Mouse (Mus musculus) ES-Bruce4 (cell line): ENCODE data around the gene 1700010B08Rik. TPM values are rescaled to one million over a fixed set of nuclear protein-coding genes. Genes with fewer than 3 reads are reported as not detected.
"Not testable (repeated sequence)": the region's sequence is repeated elsewhere in the genome, so short reads cannot be mapped to it uniquely, and the experiment has no call there.

Source experiments
- H3K27ac ChIP-seq: 2 replicates; pipeline ENCODE4 v1.5.1; 2012; ENCODE audit warnings: low read length, inconsistent platforms; ENCODE audit not compliant: insufficient read depth
- H3K27me3 ChIP-seq: 2 replicates; pipeline ENCODE4 v1.6.1; 2012; ENCODE audit warnings: mild to moderate bottlenecking, low read length, inconsistent platforms; ENCODE audit not compliant: control insufficient read depth, poor library complexity, insufficient read depth, severe bottlenecking
- H3K36me3 ChIP-seq: 2 replicates; pipeline ENCODE4 v1.6.1; 2012; ENCODE audit warnings: inconsistent platforms, mild to moderate bottlenecking, low read length, moderate library complexity; ENCODE audit not compliant: control insufficient read depth, poor library complexity, insufficient read depth, severe bottlenecking
- H3K4me1 ChIP-seq: one replicate; pipeline ENCODE4 v1.8.1; 2011; ENCODE audit warnings: low read length; ENCODE audit not compliant: control insufficient read depth, insufficient read depth
- H3K4me3 ChIP-seq: 2 replicates; pipeline ENCODE4 v1.5.1; 2011; ENCODE audit warnings: low read depth, mild to moderate bottlenecking, low read length
- H3K9ac ChIP-seq: 2 replicates; pipeline ENCODE4 v1.6.1; 2012; ENCODE audit warnings: low read depth, mild to moderate bottlenecking, inconsistent platforms; ENCODE audit not compliant: poor library complexity, severe bottlenecking
- H3K9me3 ChIP-seq: replicated peaks from 2 replicates; pipeline ENCODE4 v1.6.1; 2012; ENCODE audit warnings: mild to moderate bottlenecking, low read length, inconsistent platforms; ENCODE audit not compliant: control insufficient read depth, poor library complexity, insufficient read depth, severe bottlenecking
- CTCF ChIP-seq: IDR thresholded peaks from one replicate; pipeline ENCODE4 v1.8.1; 2011; ENCODE audit warnings: low read depth, low read length
- EP300 ChIP-seq: IDR thresholded peaks from 2 replicates; pipeline ENCODE4 v1.6.1; 2011; ENCODE audit warnings: low read depth, low read length; ENCODE audit not compliant: insufficient read depth
- POLR2A ChIP-seq: IDR thresholded peaks from one replicate; pipeline ENCODE4 v1.8.1; 2011; ENCODE audit warnings: low read length; ENCODE audit not compliant: insufficient read depth
- polyA plus RNA-seq: library from polyadenylated mRNA; stranded (reverse); fragments of >200 nt; gene quantifications from 2 replicates; pipeline ENCODE4 v1.2.4, GENCODE M21; 2011; ENCODE audit warnings: low read depth; ENCODE audit not compliant: missing spikeins, insufficient read depth, insufficient read length

The 1700010B08Rik gene
- polyA plus RNA-seq = not detected in 2 replicates

- not testable (repeated sequence) for H3K4me3 ChIP-seq, H3K4me1 ChIP-seq, H3K36me3 ChIP-seq, H3K9me3 ChIP-seq, H3K9ac ChIP-seq, H3K27ac ChIP-seq, H3K27me3 ChIP-seq
Observed at GRCm38 (mm10) chr2:173719115-173719514, at the start of gene 1700010B08Rik. 1700010B08Rik (plus strand) TSS chr2:173719415.

GRCm38 (mm10) chr2:173672328-173672896 is 46.8 kb upstream of the 1700010B08Rik start:
- H3K9ac ChIP-seq = no peak overlapping the region
- no peaks in the 10 kb centered on the region for H3K27me3 ChIP-seq
- H3K4me3 ChIP-seq = no peak overlapping the region
- no peaks in the 10 kb centered on the region for H3K4me1 ChIP-seq
- peaks cover 2% of the 10 kb centered on the region for H3K36me3 ChIP-seq
- no peaks in the 10 kb centered on the region for H3K9me3 ChIP-seq
- TF ChIP-seq EP300 (no peak), CTCF (no peak), POLR2A (no peak)
- H3K27ac ChIP-seq = no peak overlapping the region

DNA sequence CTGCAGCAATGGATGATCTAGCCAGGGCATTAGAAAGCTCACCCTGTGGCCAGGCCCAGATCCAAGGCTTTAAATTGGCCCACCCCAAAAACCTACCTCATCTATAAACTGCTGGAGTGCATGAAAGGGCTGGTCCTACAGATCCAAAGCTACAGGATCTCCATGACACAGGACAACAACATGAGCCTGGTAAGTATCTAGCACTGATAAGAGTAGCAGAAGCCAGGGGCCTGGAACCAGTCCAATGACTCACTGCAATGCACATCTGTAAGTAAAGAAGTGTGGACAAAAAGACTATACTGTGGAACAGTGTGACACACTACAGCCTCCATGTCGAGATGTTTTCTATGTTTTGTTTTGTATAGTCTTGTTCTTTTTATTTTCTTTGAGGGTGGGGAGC is 45.7 kb upstream of the 1700010B08Rik start:
- no peak overlapping the region for H3K9ac ChIP-seq
- peaks cover 2% of the 10 kb centered on the region for H3K36me3 ChIP-seq
- H3K9me3 ChIP-seq = no peaks in the 10 kb centered on the region
- no peak overlapping the region for H3K27ac ChIP-seq
- TF ChIP-seq EP300 (no peak), POLR2A (no peak), CTCF (no peak)
- no peaks in the 10 kb centered on the region for H3K4me1 ChIP-seq
- H3K4me3 ChIP-seq = no peak overlapping the region
- H3K27me3 ChIP-seq = no peaks in the 10 kb centered on the region

GRCm38 (mm10) chr2:173678593-173678992 is 40.6 kb upstream of the 1700010B08Rik start:
- Histone ChIP-seq H3K36me3 (no peaks in the 10 kb centered on the region; the same call in 1 of the 2 replicates), H3K27ac (no peak overlapping the region), H3K9ac (no peak overlapping the region), H3K9me3 (no peaks in the 10 kb centered on the region), H3K4me3 (no peak overlapping the region), H3K4me1 (peaks cover 2% of the 10 kb centered on the region), H3K27me3 (no peaks in the 10 kb centered on the region)
- TF ChIP-seq CTCF = no peak
- TF ChIP-seq POLR2A = no peak
- TF ChIP-seq EP300 = no peak

DNA sequence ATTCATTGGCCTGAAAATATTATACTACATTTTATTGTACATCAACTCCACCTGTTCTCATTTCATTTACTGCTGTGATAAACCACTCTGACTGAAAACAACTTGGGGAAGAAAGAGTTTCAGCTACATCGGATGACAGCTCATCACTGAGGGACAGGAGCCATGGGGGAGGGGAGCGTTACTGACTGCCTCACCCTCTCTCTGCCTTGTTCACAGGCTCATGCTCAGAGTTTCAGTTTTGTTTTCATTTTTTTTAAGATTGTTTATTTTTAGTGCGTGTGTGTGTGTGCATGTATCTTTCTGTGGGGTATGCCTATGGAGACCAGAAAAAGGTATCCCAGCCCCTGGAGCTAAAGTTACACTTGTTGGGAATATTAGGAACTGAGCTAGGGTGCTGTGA is 40.0 kb upstream of the 1700010B08Rik start:
- Histone ChIP-seq H3K9ac (no peak overlapping the region), H3K4me1 (peaks cover 2% of the 10 kb centered on the region), H3K27ac (no peak overlapping the region), H3K9me3 (no peaks in the 10 kb centered on the region), H3K4me3 (no peak overlapping the region), H3K27me3 (no peaks in the 10 kb centered on the region), H3K36me3 (no peaks in the 10 kb centered on the region; the same call in 1 of the 2 replicates)
- TF ChIP-seq EP300 (no peak), CTCF (no peak), POLR2A (no peak)

DNA sequence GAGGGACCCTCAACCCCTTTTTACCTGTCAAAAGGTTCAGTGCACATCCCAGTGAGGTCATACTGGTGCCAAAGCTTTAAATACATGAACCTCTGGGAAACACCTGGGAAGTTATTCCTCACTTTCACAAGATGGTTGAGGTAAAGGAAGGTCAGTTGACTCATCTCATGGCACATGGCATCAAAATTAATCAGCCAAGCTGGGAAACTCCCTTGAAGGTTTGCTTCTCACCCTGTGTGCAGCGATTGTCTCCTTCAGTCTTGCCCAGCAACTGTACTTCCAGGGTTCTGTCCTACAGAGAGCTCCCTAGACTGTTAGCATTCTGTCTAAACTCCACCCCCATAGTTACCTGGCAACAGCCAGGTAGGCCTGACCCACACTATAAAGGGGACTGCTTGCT is 39.1 kb upstream of the 1700010B08Rik start:
- no peak overlapping the region for H3K9ac ChIP-seq
- H3K27me3 ChIP-seq = no peaks in the 10 kb centered on the region
- H3K27ac ChIP-seq = no peak overlapping the region
- no peak overlapping the region for H3K4me3 ChIP-seq
- peaks cover 2% of the 10 kb centered on the region for H3K4me1 ChIP-seq
- H3K9me3 ChIP-seq = no peaks in the 10 kb centered on the region
- no peaks in the 10 kb centered on the region; the same call in 1 of the 2 replicates for H3K36me3 ChIP-seq
- TF ChIP-seq EP300 (no peak), CTCF (no peak), POLR2A (no peak)
